Mouse (Mus musculus): Measurements from ENCODE around the gene Wdr45.
"Not testable (repeated sequence)": the region's sequence is repeated elsewhere in the genome, so short reads cannot be mapped to it uniquely, and the experiment has no call there.

The Wdr45 gene

DNA sequence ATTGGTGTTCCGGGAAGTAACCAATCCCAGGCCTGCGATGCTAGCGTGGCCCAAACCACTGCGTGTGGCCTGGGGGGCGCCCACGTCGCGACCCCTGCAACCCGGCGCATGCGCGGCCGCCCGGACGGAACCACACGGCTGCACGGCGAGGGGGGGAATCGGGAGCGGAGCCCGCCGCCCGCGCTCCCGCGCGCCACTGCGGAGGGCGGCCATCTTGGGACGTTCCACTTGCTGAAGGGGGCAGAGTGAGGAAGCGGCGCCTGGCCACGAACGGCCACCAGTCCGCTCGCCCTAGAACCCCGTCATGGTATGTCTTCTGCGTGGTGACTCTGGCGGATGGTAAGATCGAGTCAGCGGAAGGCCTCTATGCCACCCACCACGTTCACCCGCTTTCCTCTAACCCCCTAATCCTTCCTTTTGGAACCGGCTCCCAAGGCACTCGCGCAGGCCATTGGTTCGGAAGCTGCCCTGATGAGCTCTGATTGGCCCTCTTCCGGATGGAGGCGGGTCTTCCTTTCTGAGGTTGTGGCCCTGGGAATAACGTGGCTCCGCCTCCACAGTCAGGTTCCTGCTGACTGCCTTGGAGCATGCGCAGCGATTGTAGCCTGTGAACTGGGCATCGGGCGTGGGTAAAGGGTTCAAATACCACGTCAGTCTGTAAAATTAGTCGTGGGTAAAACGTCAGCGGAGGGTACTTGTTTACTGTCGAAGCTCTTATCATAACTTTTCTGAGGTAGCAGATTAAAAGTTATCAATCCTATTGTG is at the start of gene Wdr45:
Wdr45 (plus strand) TSS at position 199 of the 765 bp plus-strand sequence.
- in situ Hi-C loops (cut with MboI; ENCODE audit: low sequenced_read_pairs): not testable (repeated sequence)

- in situ Hi-C loops (cut with MboI; ENCODE audit: low sequenced_read_pairs): no loop called here
Observed at GRCm38 (mm10) chrX:7664791-7665190, 49.3 kb upstream of the Wdr45 start.

DNA sequence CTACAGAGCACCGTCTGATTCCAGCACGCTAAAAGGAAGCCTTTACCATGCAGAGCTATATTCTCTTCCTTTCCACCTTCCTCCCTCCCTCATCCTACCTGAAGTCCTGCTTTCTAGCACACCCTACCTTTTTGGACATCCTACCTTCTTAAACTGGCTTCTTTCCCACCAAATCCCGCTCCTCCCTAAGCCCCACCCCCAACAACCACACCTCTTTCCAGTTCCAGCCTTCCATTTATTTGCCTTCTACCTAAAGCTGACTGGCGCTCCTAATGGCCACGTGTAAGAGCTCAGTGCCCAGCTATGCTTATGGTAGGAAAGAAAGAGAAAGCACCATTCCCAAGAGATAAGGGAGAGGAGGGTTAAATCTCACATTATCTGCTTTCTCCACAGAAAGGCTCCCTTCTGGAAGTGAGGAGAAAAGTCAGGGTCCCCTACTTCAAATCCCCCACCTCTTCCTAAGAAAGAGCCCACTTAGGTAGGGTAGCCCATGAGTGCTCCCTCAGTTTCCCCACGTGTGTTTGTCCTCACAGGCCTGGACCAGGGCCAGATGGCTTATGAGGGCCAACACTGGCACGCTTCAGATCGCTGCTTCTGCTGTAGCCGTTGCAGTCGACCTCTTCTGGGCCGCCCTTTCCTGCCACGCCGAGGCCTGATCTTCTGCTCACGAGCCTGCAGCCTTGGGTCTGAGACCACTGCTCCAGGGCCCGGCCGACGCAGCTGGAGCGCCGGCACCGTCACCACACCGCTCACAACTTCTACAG is 48.2 kb upstream of the Wdr45 start:
- in situ Hi-C loops (cut with MboI; ENCODE audit: low sequenced_read_pairs): no loop called here

DNA sequence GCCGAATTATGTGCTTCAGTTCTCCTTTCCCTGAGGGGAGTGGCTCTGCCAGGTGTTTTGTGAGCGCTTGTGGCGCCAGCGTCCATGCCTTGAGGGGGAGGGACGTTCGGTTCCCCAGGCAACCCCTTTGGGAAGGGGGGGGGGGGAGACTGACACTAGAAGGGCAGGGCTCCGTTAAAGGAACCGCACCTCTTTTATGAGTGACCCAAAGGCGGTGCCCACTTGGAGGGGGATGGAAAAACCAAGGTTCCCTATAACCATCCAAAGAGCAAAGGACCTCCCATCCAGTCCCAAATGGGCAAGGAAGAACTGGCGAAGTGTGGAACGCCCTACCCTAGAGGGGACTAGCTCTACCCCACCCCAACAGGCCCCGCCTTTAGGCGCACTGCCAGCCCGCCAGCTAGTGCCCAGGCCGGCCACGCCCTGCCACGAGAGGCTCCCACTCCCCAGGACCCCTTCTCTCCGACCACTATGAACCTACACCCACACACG is 43.7 kb upstream of the Wdr45 start:
- in situ Hi-C loops (cut with MboI; ENCODE audit: low sequenced_read_pairs): no loop called here

GRCm38 (mm10) chrX:7670921-7671623 is 43.1 kb upstream of the Wdr45 start, which contains the start of gene Plp2:
Gene Plp2 (minus strand): TSS chrX:7671390.
- in situ Hi-C loops (cut with MboI; ENCODE audit: low sequenced_read_pairs): no loop called here

DNA sequence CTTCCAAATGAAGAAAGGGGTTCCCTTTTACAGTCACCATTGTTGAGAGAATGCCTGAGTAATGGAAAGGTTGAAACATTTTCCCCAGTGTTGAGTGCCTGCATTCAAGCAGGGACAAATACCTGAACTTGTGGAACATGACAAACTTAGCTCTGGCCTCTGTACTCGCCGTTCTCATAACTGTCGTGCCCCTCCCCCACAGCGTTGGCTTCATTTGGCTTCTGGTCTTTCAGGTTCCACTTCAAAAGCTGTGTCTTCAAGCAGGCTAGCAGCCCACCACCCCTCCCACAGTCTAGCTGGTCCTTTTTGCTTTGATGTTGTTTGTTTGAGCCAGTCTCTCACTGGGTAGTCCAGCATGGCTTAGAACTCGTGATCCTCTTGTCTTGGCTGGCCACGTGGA is 41.4 kb upstream of the Wdr45 start:
- in situ Hi-C loops (cut with MboI; ENCODE audit: low sequenced_read_pairs): no loop called here

GRCm38 (mm10) chrX:7673578-7674281 is 40.4 kb upstream of the Wdr45 start:
- in situ Hi-C loops (cut with MboI; ENCODE audit: low sequenced_read_pairs): no loop called here

GRCm38 (mm10) chrX:7674284-7675000 is 39.7 kb upstream of the Wdr45 start:
- in situ Hi-C loops (cut with MboI; ENCODE audit: low sequenced_read_pairs): no loop called here

DNA sequence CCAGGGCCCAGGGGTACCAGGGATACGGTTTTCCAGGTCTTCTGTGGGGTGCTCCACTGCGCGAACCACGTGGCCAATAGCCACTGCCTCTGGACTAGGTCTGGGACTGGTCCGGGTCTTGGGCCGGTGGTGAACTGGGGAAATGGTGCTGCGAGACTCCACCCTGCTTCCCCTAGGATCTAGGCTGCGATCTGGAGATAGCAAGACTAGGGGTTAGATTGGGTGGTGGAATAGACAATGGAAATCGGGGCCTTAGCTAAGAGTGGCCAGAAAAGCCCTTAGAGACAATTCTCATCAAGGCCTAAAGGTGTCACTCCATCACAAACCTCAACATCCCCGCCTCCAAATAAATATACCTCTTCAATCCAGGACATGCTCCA is 39.1 kb upstream of the Wdr45 start:
- in situ Hi-C loops (cut with MboI; ENCODE audit: low sequenced_read_pairs): loop anchor here (25.0 kb wide), 1 partner anchor 213 kb away; no protein-coding TSS in a partner anchor

DNA sequence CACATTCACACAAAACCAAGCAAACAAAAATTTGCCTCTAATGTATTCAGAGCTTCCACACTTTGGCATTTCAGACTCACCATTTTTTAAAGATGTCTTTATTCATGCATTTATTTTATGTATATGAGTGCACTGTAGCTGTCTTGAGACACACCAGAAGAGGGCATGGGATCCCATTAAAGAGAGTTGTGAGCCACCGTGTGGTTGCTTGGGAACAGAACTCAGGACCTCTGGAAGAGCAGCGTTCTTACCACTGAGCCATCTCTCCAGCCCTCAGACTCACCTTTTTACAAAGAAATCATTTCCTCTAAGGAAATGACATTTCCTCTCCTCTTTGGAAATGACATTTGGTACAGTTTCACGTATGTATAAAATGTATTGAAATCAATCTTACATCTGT is 35.1 kb upstream of the Wdr45 start:
- in situ Hi-C loops (cut with MboI; ENCODE audit: low sequenced_read_pairs): loop anchor here (25.0 kb wide), 1 partner anchor 217 kb away; no protein-coding TSS in a partner anchor

GRCm38 (mm10) chrX:7679405-7680056 is 34.6 kb upstream of the Wdr45 start:
- in situ Hi-C loops (cut with MboI; ENCODE audit: low sequenced_read_pairs): loop anchor here (25.0 kb wide), 1 partner anchor 217 kb away; no protein-coding TSS in a partner anchor

- in situ Hi-C loops (cut with MboI; ENCODE audit: low sequenced_read_pairs): loop anchor here (25.0 kb wide), 1 partner anchor 218 kb away; no protein-coding TSS in a partner anchor
Observed at GRCm38 (mm10) chrX:7680057-7680412, 34.1 kb upstream of the Wdr45 start.

GRCm38 (mm10) chrX:7680864-7681263 is 33.3 kb upstream of the Wdr45 start, which contains the start of gene Magix:
Gene Magix (minus strand): TSS chrX:7681251.
- in situ Hi-C loops (cut with MboI; ENCODE audit: low sequenced_read_pairs): loop anchor here (25.0 kb wide), 1 partner anchor 219 kb away; no protein-coding TSS in a partner anchor

GRCm38 (mm10) chrX:7688321-7688720 is 25.8 kb upstream of the Wdr45 start:
- in situ Hi-C loops (cut with MboI; ENCODE audit: low sequenced_read_pairs): loop anchor here (25.0 kb wide), 1 partner anchor 226 kb away; no protein-coding TSS in a partner anchor

DNA sequence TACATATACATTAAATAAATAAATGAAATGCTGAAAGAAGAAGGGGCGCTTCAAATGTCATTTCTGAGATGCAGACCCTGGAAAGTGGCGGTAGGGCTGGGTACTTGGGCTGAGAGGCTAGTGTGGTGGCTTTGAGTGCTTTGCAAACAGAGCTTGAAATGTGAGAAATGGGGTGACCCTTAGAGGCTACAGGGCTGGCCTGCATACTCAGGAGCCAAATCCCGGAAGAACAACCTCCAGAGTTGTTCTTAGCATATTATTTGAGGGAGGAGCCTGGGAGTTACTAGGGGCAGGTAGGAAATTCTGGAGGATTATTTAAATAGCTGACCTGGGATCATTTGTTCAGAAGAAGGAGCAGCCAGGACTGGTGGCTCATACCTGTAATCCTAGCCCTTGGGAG is 23.6 kb upstream of the Wdr45 start:
- in situ Hi-C loops (cut with MboI; ENCODE audit: low sequenced_read_pairs): loop anchor here (25.0 kb wide), 1 partner anchor 228 kb away; no protein-coding TSS in a partner anchor

DNA sequence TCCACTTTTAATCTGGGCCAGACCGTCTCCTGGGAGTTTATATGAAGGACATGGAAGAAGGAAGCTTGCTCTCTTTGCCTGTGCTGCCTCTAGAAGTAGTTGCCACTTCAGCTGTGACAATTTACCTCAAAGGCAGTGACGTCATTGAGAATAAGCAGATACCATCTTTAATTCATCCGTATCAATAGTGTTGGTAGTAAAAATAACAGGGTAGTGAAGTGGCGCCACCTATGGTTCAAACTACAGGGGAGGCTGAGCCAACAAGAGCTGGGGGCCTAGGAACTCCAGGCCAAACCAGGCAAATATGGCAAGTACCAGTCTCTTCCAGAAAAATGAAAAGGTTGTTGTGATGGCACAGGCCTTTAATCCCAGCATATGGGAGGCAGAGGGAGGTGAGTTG is 21.3 kb upstream of the Wdr45 start:
- in situ Hi-C loops (cut with MboI; ENCODE audit: low sequenced_read_pairs): loop anchor here (25.0 kb wide), 1 partner anchor 231 kb away; no protein-coding TSS in a partner anchor

GRCm38 (mm10) chrX:7696520-7696919 is 17.6 kb upstream of the Wdr45 start:
- in situ Hi-C loops (cut with MboI; ENCODE audit: low sequenced_read_pairs): loop anchor here (25.0 kb wide), 1 partner anchor 234 kb away; no protein-coding TSS in a partner anchor

DNA sequence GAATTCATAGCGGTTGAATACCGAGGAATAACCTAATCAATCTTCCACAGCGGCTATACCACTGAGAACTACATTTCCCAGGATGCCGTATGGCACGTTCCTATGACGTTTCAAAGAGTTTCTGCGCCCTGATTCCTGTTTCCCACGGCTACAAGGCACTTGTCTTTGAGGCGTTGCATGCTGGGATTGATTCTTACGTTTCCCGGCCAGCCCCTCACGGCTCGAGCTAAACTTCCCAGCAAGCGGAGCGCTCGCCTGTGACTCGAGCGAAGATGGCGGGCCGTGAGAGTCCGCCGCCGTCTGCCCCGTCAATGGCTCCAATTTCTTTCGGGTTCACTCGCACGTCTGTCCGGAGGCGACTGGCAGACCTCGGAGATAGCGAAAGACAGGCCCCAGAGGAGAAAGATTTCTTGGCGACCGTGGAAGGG is 17.2 kb upstream of the Wdr45 start, which contains the start of gene Gpkow:
Gpkow (plus strand) TSS at position 178 of the 428 bp plus-strand sequence.
- in situ Hi-C loops (cut with MboI; ENCODE audit: low sequenced_read_pairs): loop anchor here (25.0 kb wide), 1 partner anchor 235 kb away; no protein-coding TSS in a partner anchor

DNA sequence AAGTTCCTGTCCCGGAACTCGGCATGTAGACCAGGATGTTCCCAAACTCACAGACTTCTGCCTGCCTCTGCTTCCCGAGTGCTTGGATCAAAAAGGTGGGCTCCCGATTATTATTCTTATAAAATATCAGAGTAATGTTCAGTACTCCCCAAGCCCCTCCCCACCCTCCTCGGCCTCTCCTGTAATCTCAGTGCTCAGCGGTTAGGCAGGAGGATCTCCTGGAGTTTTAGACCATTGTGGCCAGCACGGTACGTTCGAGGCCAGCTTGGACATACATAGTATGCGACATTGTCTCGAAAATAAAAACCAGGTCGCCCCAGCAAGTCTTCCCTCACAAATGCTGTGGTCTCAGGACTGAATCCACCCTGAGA is 384 bp upstream of the Wdr45 start:
- in situ Hi-C loops (cut with MboI; ENCODE audit: low sequenced_read_pairs): not testable (repeated sequence)

All from CH12F3 (cell line).